Mouse (Mus musculus) testis, adult 2 months (tissue): ENCODE data around the gene Mucl3.

Experiments
- CTCF ChIP-seq: fragments of 200-500 bp; IDR thresholded peaks from 2 replicates; pipeline ENCODE4 v1.5.1; 2012; ENCODE audit warnings: low read depth, mild to moderate bottlenecking, inconsistent platforms, low read length, moderate library complexity; ENCODE audit not compliant: control insufficient read depth, insufficient read depth, insufficient replicate concordance
- POLR2A ChIP-seq: fragments of 200-500 bp; IDR thresholded peaks from 2 replicates; pipeline ENCODE4 v1.6.1; 2012; ENCODE audit warnings: low read depth, mild to moderate bottlenecking, inconsistent platforms, low read length, moderate library complexity; ENCODE audit not compliant: control insufficient read depth

- peak; percentile 28; the same call in 1 of the 2 replicates for TF ChIP-seq CTCF
- no peak for TF ChIP-seq POLR2A
These were observed 56.2 kb downstream of the Mucl3 start for GRCm38 (mm10) chr17:35587291-35587690.
